In the genomic region with DNA sequence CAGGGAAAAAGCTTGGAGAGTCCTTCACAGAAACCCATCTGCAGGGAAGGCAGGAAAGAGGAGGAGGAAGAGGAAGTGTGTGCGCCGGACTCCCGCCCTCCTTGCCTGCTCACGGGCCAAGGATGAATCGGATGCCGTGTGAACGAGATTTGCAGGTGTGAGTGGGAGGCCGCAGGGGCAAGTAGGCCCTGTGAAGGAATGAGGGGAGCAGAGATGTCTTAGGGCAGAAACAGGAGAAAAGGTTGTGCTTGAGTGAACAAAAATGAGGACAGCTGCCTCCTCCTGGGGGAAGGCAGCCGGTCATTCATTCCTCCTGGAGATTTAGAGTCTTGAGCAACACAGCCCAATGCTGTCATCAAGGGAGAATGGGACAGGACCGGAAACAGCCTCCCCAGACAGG, we compare ENCODE assay signal across 21 mouse cellular contexts.
"Had no signal": no experiment of that assay in that cellular context is flagged by ENCODE, and none has a peak within 500 bp of the region (broad histone marks: within the 10 kb centered on the region; RNA-seq: fewer than 3 reads in every experiment).

No protein-coding gene starts in this region.

- H3K36me3 ChIP-seq: limb, embryonic 12.5 days; limb, embryonic 15.5 days; midbrain, embryonic 12.5 days; midbrain, embryonic 15.5 days; neural tube, embryonic 12.5 days; neural tube, embryonic 15.5 days had no signal

- H3K4me3 ChIP-seq: limb, embryonic 12.5 days; limb, embryonic 15.5 days; midbrain, embryonic 12.5 days; midbrain, embryonic 15.5 days; neural tube, embryonic 12.5 days; neural tube, embryonic 15.5 days had no signal

- H3K27ac ChIP-seq: limb, embryonic 12.5 days; limb, embryonic 15.5 days; liver, embryonic 14.5 days; macrophage; midbrain, embryonic 12.5 days; midbrain, embryonic 15.5 days; neural tube, embryonic 12.5 days; neural tube, embryonic 15.5 days; stomach, postnatal 0 days had no signal

- H3K4me2 ChIP-seq: limb, embryonic 12.5 days; limb, embryonic 15.5 days; liver, embryonic 11.5 days; lung, embryonic 14.5 days; midbrain, embryonic 12.5 days; midbrain, embryonic 15.5 days; neural tube, embryonic 12.5 days; neural tube, embryonic 15.5 days had no signal

- H3K9me3 ChIP-seq: limb, embryonic 12.5 days; limb, embryonic 15.5 days; midbrain, embryonic 12.5 days; midbrain, embryonic 15.5 days; neural tube, embryonic 12.5 days; neural tube, embryonic 15.5 days had no signal

- ATAC-seq: liver, postnatal 0 days; lung, postnatal 0 days; midbrain, embryonic 15.5 days had no signal

- H3K9ac ChIP-seq: limb, embryonic 12.5 days; limb, embryonic 15.5 days; liver, embryonic 14.5 days; liver, postnatal 0 days; lung, embryonic 14.5 days; midbrain, embryonic 12.5 days; midbrain, embryonic 15.5 days; neural tube, embryonic 12.5 days; neural tube, embryonic 15.5 days had no signal

- H3K27me3 ChIP-seq: limb, embryonic 12.5 days; midbrain, embryonic 12.5 days; midbrain, embryonic 15.5 days; neural tube, embryonic 12.5 days; neural tube, embryonic 15.5 days had no signal

- DNase-seq: kidney, adult 8-10 months; left cerebral cortex, postnatal 4 days; liver, postnatal 0 days; lung, embryonic 14.5 days; right cerebral cortex, adult 18-20 months; right cerebral cortex, postnatal 14 days; right cerebral cortex, postnatal 4 days; thymus, adult 2 months; thymus, postnatal 14 days; thymus, postnatal 4 days had no signal
